Mouse (Mus musculus) retina, adult 2 months (tissue): Measurements from ENCODE around the gene Armh3.

Source experiments
- DNase-seq: peaks from one replicate; pipeline ENCODE4 v3.0.0-alpha.2; 2012; ENCODE audit warnings: low read depth, low spot score

Gene Armh3

DNA sequence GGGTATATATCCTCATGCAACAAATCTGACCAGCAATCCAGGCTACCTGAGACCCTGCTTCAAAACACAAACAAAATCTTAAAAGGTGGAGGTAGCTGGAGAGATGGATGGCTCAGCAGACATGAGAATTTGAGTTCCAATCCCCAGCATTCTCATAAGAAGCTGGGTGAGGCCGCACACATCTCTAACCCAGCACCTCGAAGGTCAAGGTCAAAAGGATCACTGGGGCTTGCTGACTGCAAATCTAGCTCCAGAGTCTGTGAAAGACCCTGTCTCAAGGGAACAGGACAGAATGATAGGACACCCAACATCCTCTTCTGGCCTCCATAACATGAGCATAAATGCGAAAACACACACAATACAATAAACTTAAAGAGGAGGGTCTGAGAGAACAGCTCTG lies 7.1 kb downstream of the Armh3 start:
- DNase-seq = no peak

DNA sequence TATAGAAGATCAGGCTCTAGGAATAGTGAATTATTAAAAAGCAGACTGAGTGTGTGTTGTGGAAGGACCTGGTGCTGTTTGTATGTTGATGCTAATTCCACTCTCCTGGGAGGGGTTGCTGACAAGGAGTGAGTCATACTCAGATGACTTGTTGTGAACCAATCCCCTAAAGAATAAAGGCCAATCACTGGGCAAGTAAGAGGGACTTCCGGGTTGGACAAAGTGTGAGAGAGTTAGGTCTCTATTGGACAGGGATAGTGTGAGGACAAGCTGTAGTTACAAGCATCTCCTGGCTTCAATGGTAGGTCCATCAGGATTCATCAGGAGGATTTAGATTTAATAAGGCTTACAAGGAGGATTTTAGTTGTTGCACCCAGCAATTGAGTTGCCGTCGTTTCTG lies 10.1 kb downstream of the Armh3 start:
- DNase-seq = no peak

DNA sequence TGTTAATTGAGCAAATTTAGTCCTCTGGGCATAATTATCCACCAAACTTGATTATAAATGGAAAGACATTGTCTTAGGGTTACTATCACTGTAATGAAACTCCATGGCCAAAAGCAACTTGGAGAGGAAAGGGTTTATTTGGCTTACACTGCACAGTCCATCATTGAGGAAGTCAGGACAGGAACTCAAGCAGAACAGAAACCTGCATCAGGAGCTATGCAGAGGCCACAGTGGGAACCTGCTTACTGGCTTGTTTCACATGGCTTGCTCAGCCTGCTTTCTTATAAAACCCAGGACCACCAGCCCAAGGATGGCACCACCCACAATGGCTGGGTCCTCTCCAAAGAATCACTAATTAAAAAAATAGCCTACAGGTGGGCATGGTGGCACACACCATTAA lies 13.9 kb downstream of the Armh3 start:
- DNase-seq = no peak

DNA sequence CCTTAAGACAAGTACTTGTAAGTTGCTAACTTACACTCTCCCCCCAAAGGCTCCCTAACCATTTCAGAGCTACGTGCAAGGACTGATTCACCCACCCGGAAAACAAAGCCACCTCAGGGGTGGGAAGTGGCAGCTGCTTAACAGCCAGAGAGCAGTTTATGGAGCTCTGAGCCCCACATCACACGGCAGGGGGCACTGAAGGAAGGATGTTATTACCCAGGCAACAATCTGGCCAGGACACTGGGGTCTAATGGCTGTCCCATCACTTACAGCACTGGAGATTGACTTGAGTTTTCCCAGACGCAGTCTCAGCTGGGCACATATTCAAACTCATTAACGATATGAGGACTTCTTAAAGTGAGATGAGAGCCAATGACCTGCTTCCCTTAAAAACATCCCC lies 37.5 kb downstream of the Armh3 start:
- no peak for DNase-seq

DNA sequence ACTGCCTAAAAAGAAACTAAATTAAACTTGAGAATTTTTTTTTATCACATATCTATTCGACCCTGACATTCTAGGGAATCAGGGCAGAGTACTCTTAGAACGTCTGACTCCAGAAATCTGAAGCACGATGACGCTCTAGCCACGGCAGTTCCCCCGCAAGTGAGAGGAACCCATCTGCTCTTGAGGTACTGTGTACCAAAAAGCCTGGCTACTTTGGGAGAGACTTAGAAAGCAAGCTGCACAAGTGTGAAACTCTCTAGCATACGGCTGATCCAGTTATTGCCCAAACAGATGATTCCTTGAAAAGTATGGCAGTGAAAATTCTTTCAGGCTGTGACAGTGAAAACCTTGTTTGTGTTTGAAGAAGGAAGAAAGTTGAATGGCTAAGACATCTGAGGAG lies 41.6 kb downstream of the Armh3 start:
- no peak for DNase-seq

DNA sequence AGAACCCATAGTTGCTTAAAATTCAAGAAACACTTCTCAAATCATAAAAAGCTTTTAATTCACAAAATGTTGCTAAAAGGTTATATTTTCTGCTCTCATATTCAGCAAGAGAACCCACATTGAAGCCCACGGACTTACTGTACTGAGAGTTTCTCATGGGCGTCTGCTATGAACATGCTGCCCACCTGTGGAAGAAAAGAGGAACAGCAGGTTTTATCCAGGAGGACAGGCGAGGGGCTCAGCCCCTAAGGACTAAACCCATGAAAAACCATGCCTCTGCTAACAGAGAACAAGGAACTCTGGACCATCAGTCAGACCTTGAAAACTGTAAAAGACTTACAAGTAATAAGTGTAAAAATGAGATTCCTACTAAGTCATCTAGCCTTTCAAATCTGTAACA lies 45.0 kb downstream of the Armh3 start:
- no peak for DNase-seq

DNA sequence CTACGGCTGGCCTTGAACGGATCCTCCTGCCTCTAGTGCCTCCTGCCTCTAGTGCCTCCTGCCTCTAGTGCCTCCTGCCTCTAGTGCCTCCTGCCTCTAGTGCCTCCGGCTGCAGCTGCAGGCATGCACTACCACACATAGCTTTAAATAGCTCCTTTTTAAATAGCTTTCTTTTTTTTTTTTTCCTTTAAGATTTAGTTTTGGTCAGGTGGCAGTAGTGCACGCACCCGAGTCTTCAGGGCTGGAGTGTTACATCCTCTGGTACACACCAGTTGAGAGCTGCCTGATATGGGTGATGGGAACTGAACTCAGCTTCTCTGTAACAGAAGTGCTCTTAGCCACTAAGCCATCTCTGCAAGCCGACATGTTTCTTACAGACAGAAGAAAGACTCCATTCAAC lies 49.1 kb downstream of the Armh3 start:
- DNase-seq = no peak

DNA sequence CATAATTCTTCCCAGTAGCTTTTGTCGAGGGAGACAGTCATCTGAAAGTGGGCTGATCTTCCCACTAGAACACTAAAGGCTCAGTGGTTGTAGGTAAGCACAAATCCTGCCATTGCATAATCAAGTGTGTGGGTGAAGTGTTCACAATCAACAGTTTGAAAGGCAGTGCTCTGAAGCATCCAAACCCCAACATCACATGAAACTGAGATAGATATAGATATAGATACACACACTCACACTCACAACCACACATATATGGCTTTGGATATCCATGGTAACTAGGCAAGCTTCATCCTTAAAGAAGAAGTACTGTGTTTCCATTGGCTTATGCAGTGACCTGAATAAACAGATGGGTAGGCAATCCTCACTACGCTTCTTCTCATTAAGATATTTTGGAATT lies 50.5 kb downstream of the Armh3 start:
- no peak for DNase-seq

DNA sequence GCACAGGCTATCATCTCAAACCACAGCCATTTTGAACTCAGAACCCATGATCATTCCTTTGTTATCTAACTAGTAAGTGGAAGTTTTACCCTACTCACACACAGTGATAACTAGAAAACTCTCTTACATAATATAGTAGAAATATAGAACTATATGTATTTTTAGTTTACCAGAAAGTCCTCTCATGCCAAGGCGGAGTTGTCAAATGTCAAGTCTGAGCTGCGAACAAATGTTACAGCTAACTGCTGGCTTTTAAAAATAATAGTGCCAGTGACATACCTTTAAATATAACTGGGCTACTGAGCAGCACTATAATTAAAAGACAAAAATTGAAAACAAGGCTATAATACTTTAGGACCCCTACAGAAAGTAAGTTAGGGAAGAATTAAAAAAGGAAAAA lies 51.0 kb downstream of the Armh3 start:
- DNase-seq = no peak

DNA sequence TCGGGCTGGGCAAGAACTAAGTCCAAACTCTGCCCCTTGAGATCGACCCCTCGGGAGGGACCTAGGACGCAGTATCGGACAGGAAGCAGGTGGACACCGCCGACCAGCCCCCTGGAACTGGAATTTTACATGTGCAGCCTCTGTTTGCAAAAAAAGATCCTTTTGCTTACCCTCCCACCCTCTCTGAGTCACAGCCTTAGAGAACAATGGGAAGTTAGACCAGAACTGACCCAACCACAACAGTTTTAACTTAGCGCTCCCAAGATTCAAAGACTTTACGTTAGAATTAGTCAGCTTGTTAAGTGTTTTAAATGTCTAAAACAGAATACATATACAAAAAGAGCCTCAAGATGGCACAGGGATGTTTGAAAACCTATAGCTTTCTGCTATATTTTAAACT lies 51.7 kb downstream of the Armh3 start:
- DNase-seq = no peak

DNA sequence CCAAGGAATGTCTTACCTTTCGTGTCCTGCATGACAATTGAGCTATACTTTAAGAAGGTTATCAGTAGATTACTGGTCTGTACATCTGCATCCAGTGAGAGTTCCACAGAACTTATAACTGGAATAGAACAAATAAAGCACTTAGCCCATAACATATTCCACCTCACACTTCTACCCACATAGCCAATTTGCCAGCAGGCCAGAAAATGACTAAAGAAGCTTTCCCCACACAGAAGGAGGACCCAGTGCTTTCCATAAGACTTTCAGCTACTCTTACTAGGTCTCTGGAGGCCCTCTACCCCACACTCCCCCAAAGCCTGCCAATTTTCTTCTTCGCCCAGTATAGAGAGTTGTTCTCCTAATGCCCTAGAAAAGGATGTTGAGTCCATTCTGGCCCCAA lies 52.3 kb downstream of the Armh3 start:
- no peak for DNase-seq

DNA sequence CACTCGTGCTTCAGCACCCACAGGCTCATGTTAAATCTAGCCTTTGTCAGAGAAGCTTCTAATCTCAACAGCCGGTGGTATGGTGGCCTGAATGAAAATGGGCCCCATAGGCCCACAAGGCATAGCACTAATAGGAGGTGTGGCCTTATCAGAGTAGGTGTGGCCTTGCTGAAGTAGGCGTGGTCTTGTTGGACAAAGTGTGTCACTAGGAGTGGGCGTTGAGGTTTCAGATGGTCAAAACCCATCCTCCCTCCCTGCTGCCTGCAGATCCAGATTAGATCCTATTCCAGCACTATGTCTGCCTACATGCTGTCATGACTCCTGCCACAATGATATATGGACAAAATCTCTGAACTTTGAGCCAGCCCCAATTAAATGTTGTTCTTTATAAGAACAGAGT lies 54.5 kb downstream of the Armh3 start:
- no peak for DNase-seq

DNA sequence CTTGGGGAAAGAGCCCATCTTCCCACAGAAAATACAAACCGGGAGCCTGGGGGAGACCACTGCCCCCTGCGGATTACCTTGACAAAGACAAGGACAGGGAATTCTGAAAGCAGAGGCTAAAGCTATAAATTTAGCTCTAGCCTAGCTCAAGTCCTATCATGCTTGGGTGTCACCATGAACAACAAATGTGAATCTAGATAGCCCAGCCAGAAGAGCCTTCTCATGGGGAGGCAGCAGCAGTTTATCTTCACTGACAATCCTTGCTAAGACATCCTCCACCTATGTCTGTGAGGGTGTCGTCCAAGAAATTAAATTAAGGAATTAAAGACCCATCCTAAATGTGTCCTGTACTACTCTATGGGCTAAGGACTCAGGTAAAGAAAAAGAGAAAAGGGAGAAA lies 60.2 kb downstream of the Armh3 start:
- no peak for DNase-seq

DNA sequence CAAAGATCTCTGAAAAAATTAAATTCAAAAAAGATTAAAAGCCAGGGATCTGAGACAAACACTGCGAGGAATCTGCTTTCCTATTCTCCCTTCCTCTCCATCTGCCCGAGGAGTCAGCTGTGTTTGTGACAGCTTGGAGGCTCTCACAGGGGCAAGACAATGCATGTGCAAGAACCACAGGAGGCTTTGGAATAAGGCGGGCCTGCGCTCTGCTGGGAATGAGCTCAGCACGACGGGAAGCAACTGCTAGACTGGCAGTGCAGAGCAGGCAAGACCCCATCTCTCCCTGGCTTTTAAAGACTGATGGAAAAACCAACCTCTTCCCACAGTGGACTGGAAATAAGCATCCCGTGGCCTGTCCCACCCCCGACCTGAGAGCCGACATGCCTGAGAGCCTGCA lies 60.8 kb downstream of the Armh3 start:
- no peak for DNase-seq

DNA sequence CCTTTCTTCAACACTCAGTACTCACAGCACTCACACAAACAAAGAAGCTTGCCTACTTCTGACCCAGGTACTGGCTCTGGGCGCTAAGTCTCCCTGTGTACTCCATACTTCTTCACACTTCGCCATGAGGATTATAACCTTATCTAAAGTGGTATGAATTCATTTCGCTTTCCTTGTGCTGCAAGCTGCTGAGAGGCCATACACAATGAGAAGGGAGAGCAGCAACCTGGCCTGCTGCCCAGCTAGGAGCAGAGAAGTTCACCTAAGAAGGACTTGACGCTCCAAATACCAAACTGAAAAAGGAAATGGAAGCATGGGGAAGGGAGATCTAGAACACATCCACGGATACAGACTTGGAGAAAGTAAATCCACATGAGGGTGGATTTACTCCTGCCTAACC lies 71.1 kb downstream of the Armh3 start:
- no peak for DNase-seq

DNA sequence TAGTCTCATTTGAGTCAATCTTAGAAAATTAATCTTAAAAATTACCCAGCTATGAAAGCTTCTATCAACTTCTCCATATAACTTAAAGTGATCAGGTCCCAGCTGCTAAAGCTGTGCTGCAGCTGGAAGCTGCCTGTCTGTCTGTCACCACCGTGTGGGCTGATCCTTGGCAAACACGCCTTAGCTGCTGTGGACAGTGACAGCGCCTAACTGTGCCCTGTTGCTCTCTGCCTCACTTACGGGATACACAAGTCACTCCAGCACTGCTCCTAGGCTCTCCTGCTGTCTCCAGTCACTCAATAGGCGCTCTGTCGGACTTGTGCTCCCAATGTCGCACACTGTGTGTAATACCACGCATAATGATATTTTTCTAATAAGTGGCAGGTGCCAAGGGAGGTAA lies 71.9 kb downstream of the Armh3 start:
- no peak for DNase-seq

DNA sequence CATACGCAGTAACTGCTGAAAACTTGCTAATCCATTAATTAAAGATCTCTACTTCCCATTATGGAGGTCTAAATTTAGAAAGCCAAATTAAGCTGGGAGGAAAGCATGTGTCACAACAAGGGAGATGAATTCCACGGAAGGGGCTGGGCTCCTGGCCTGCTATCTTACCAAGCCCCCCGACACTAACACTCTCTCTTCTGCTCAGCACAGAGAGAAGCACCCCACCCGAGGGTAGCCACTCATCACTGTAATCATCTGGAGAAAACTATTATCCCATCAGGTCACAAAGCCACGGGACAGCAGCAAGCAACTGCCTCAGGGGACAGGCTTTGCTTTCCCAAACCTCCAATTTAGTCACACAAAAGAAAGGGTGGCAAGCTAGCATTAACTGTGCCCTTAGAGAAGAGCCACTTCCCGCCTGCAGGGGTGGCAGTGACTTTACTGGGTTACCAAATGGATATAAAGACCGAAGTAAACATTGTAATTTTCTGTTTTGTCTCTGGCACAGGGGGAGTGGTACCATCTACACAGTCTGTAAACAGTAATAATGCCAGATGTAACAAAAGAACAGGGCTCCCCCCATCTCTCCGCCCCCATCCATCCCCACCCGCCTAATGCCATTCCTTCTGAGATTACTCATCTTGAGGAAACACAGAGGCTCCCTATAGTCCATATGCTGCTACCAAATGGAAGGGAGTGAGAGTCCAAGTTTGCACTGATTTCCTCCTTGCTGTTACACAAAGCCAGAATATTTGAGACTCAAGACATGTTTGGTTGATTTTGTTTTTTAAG lies 77.8 kb downstream of the Armh3 start:
- no peak for DNase-seq

DNA sequence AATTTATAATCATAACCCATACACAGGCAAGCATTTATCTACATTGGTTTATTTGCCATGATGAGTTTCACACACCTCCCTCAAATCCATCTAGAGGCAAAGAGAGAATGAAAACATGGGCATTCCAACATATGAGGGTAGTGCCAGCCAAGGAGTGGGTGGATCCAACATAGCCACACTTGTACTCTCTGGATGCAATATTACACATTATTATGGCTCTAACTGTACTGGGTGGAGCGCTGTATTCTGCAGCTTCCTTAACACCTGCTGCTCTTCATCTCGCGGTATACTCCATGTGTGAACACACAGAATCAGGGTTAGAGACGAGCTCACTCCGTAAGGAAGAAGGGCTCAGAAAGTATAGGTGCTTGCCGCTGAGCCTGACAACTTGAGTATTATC lies 79.9 kb downstream of the Armh3 start:
- DNase-seq = no peak

DNA sequence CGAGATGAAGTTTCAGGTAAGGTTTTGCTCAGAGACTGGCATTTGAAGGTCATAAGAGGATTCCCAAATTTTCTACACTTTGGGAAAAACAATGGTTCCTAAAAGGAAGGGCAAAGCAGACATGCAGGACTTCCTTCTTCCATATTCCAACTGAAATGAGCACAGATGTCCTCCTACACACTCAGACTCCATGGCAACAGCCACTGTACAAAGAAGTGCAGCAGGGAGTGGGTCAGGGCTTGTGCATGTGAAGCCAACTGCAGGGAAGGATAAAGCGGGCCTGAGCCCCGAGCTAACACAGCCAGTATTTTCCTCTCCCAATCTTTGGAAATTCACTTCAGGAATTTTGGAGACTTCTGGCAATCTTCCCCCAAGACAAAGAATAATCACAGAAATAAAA lies 80.4 kb downstream of the Armh3 start:
- DNase-seq = no peak

DNA sequence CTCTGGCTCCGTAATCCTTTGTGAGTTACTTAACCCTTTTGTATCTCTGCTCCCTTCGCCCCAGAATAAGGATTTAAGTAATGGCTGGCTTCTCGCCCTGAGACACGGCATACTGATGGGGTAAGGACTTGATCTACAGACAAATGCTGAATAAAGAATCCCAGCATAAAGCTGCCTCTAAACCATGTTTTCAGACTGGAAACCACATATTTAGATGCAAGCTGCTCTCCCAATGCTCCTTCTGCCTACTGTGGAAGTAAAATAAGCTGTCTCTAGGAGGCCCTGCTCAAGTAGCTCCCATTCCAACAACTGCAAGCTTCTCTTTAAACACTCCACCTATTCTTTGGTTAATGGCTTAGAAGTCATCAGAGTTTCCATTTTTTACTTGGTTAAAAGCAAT lies 81.8 kb downstream of the Armh3 start:
- DNase-seq = no peak

DNA sequence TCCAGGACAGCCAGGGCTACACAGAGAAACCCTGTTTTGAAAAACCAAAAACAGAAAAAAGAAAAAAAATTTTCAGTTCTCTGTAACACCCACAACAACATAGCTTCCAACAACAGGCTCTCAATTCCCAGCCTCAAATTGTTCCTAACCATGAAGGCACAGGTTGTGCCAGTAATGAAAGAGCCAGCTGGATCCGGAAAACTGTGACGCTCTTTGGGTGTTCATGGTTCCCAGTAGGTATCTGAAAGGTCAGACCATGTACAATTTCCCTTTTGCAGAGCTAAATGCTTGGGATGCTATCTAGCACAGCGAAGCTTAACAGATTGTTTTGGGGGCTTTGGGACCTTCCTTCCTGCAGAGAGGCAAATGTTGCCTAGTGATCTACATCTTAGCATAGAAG lies 82.3 kb downstream of the Armh3 start:
- no peak for DNase-seq

DNA sequence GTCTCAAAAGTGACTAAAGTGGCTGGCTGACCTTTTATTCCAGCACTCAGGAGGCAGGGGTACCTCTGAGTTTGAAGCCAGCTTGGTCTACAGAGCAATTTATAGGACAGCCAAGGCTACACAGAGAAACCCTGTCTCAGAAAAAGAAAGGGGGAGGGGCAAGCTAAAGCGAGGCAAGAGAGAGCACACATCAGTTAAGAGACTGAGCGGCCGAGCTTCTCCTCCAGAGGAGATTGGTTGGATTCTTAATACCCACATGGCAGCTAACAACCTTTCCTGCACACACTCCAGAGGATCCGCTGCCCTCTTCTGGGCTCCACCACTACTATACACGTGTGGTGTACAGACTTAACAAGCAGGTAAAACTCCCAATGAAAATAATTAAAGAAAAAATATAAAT lies 85.3 kb downstream of the Armh3 start:
- DNase-seq = no peak

DNA sequence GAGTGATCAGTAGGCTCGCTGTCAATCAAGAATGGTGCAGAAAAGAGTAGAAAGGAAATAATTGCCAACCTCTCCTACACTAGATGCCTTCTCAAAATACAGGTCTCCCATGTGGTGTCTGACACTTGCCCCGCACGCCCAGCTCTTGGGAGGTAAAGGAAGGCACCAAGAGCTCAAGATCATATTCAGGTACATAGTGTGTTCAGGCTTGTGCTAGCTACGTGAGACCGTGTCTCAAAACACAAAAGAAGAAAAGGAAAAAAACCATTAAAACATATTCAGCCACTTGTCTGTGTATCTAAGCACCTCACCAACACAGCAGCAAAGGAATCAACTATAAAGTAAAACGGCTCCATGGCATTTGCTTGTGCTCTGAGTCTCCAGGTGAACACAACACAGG lies 85.9 kb downstream of the Armh3 start:
- DNase-seq = no peak
